Mouse (Mus musculus): Measurements from ENCODE around the gene Rad1.
"Not testable (repeated sequence)": the region's sequence is repeated elsewhere in the genome, so short reads cannot be mapped to it uniquely, and the experiment has no call there.

Gene Rad1

GRCm38 (mm10) chr15:10495944-10496343, 10.1 kb downstream of the Rad1 start:
- Histone ChIP-seq H3K36me3 (ENCODE audit: insufficient read depth, low read length) (peaks cover 47% of the 10 kb centered on the region), H3K9me3 (ENCODE audit: low read length) (no peaks in the 10 kb centered on the region), H3K4me1 (replicated peaks; ENCODE audit: low read depth, low read length) (peaks cover 34% of the 10 kb centered on the region), H3K27me3 (ENCODE audit: insufficient read depth, low read length) (no peaks in the 10 kb centered on the region), H3K4me3 (replicated peaks; ENCODE audit: low read length) (peak overlapping the region; percentile 49)
- TF ChIP-seq NANOG (IDR thresholded peaks at IDR 0.05; ENCODE audit: borderline replicate concordance, low read length) (no peak), POU5F1 (IDR thresholded peaks at IDR 0.05; ENCODE audit: borderline replicate concordance, low read length) (no peak), CTCF (conservative IDR thresholded peaks at IDR 0.05; ENCODE audit: low read length) (no peak)

GRCm38 (mm10) chr15:10496696-10497095, 10.9 kb downstream of the Rad1 start:
- H3K36me3 ChIP-seq (ENCODE audit: insufficient read depth, low read length): peaks cover 41% of the 10 kb centered on the region
- not testable (repeated sequence) for H3K4me3 ChIP-seq (replicated peaks; ENCODE audit: low read length); H3K9me3 ChIP-seq (ENCODE audit: low read length); H3K27me3 ChIP-seq (ENCODE audit: insufficient read depth, low read length)
- H3K4me1 ChIP-seq (replicated peaks; ENCODE audit: low read depth, low read length): peaks cover 34% of the 10 kb centered on the region
- 0 out of 2 replicates have a peak, but pooled peaks have one; percentile 10 for TF ChIP-seq NANOG (IDR thresholded peaks at IDR 0.05; ENCODE audit: borderline replicate concordance, low read length)

GRCm38 (mm10) chr15:10499593-10499992, 13.8 kb downstream of the Rad1 start:
- Histone ChIP-seq H3K27me3 (ENCODE audit: insufficient read depth, low read length) (no peaks in the 10 kb centered on the region), H3K9me3 (ENCODE audit: low read length) (no peaks in the 10 kb centered on the region)
- no peak for TF ChIP-seq NANOG (IDR thresholded peaks at IDR 0.05; ENCODE audit: borderline replicate concordance, low read length)
- TF ChIP-seq POU5F1 (IDR thresholded peaks at IDR 0.05; ENCODE audit: borderline replicate concordance, low read length): no peak
- TF ChIP-seq CTCF (conservative IDR thresholded peaks at IDR 0.05; ENCODE audit: low read length): no peak

GRCm38 (mm10) chr15:10500035-10500434, 14.2 kb downstream of the Rad1 start:
- Histone ChIP-seq H3K9me3 (ENCODE audit: low read length) (no peaks in the 10 kb centered on the region), H3K36me3 (ENCODE audit: insufficient read depth, low read length) (peaks cover 8% of the 10 kb centered on the region), H3K4me1 (replicated peaks; ENCODE audit: low read depth, low read length) (peaks cover 32% of the 10 kb centered on the region), H3K27me3 (ENCODE audit: insufficient read depth, low read length) (no peaks in the 10 kb centered on the region), H3K4me3 (replicated peaks; ENCODE audit: low read length) (no peak overlapping the region)
- TF ChIP-seq NANOG (IDR thresholded peaks at IDR 0.05; ENCODE audit: borderline replicate concordance, low read length) (no peak), POU5F1 (IDR thresholded peaks at IDR 0.05; ENCODE audit: borderline replicate concordance, low read length) (no peak), CTCF (conservative IDR thresholded peaks at IDR 0.05; ENCODE audit: low read length) (no peak)

More at GRCm38 (mm10) chr15:10499593-10499992, 13.8 kb downstream of the Rad1 start:
- Histone ChIP-seq H3K4me3 (replicated peaks; ENCODE audit: low read length) (no peak overlapping the region), H3K36me3 (ENCODE audit: insufficient read depth, low read length) (peaks cover 12% of the 10 kb centered on the region), H3K4me1 (replicated peaks; ENCODE audit: low read depth, low read length) (peaks cover 34% of the 10 kb centered on the region)

- no peaks in the 10 kb centered on the region for H3K9me3 ChIP-seq (ENCODE audit: low read length)
- no peaks in the 10 kb centered on the region for H3K27me3 ChIP-seq (ENCODE audit: insufficient read depth, low read length)
- H3K4me3 ChIP-seq (replicated peaks; ENCODE audit: low read length): no peak overlapping the region
- TF ChIP-seq CTCF (conservative IDR thresholded peaks at IDR 0.05; ENCODE audit: low read length): peak; percentile 72
- TF ChIP-seq POU5F1 (IDR thresholded peaks at IDR 0.05; ENCODE audit: borderline replicate concordance, low read length): no peak
- peaks cover 2% of the 10 kb centered on the region; the same call in 1 of the 2 replicates for H3K36me3 ChIP-seq (ENCODE audit: insufficient read depth, low read length)
- peaks cover 22% of the 10 kb centered on the region for H3K4me1 ChIP-seq (replicated peaks; ENCODE audit: low read depth, low read length)
Observed at GRCm38 (mm10) chr15:10500838-10501719, 15.3 kb downstream of the Rad1 start.

- Histone ChIP-seq H3K27me3 (ENCODE audit: insufficient read depth, low read length) (no peaks in the 10 kb centered on the region), H3K4me3 (replicated peaks; ENCODE audit: low read length) (no peak overlapping the region), H3K9me3 (ENCODE audit: low read length) (peaks cover 10% of the 10 kb centered on the region), H3K4me1 (replicated peaks; ENCODE audit: low read depth, low read length) (no peaks in the 10 kb centered on the region), H3K36me3 (ENCODE audit: insufficient read depth, low read length) (no peaks in the 10 kb centered on the region)
- TF ChIP-seq CTCF (conservative IDR thresholded peaks at IDR 0.05; ENCODE audit: low read length) (no peak), POU5F1 (IDR thresholded peaks at IDR 0.05; ENCODE audit: borderline replicate concordance, low read length) (no peak), NANOG (IDR thresholded peaks at IDR 0.05; ENCODE audit: borderline replicate concordance, low read length) (no peak)
Observed at GRCm38 (mm10) chr15:10506099-10506498, 20.3 kb downstream of the Rad1 start.

GRCm38 (mm10) chr15:10515166-10515565, 29.3 kb downstream of the Rad1 start:
- no peaks in the 10 kb centered on the region for H3K36me3 ChIP-seq (ENCODE audit: insufficient read depth, low read length)
- no peaks in the 10 kb centered on the region for H3K27me3 ChIP-seq (ENCODE audit: insufficient read depth, low read length)
- TF ChIP-seq POU5F1 (IDR thresholded peaks at IDR 0.05; ENCODE audit: borderline replicate concordance, low read length) (no peak), NANOG (IDR thresholded peaks at IDR 0.05; ENCODE audit: borderline replicate concordance, low read length) (peak; percentile 24; the same call in 1 of the 2 replicates), CTCF (conservative IDR thresholded peaks at IDR 0.05; ENCODE audit: low read length) (no peak)
- H3K9me3 ChIP-seq (ENCODE audit: low read length): peaks cover 26% of the 10 kb centered on the region
- H3K4me1 ChIP-seq (replicated peaks; ENCODE audit: low read depth, low read length): 0 out of 2 replicates have a peak, but pooled peaks cover 4% of the 10 kb centered on the region
- H3K4me3 ChIP-seq (replicated peaks; ENCODE audit: low read length): no peak overlapping the region

GRCm38 (mm10) chr15:10525896-10526295, 40.1 kb downstream of the Rad1 start:
- Histone ChIP-seq H3K4me3 (replicated peaks; ENCODE audit: low read length) (no peak overlapping the region), H3K9me3 (ENCODE audit: low read length) (no peaks in the 10 kb centered on the region), H3K36me3 (ENCODE audit: insufficient read depth, low read length) (no peaks in the 10 kb centered on the region), H3K4me1 (replicated peaks; ENCODE audit: low read depth, low read length) (no peaks in the 10 kb centered on the region), H3K27me3 (ENCODE audit: insufficient read depth, low read length) (no peaks in the 10 kb centered on the region)
- TF ChIP-seq NANOG (IDR thresholded peaks at IDR 0.05; ENCODE audit: borderline replicate concordance, low read length) (no peak), POU5F1 (IDR thresholded peaks at IDR 0.05; ENCODE audit: borderline replicate concordance, low read length) (no peak), CTCF (conservative IDR thresholded peaks at IDR 0.05; ENCODE audit: low read length) (no peak)
